Mouse (Mus musculus) cerebellum, adult 18-20 months (tissue): Measurements from ENCODE around the gene Dcaf4.
A peak's percentile ranks its signal among the peaks of the same experiment; 100 is the strongest.

Source experiments
- DNase-seq, 2 experiments: peaks; one replicate each; pipeline ENCODE4 v3.0.0; 2021

The Dcaf4 gene

GRCm38 (mm10) chr12:83551305-83551704, 31.0 kb downstream of the Dcaf4 start:
- DNase-seq, result no peak

GRCm38 (mm10) chr12:83553816-83554215, 33.5 kb downstream of the Dcaf4 start:
- DNase-seq, result no peak

- DNase-seq, result no peak
Observed at GRCm38 (mm10) chr12:83555605-83556004, 35.3 kb downstream of the Dcaf4 start.

- peak; percentile 45 to 62 for DNase-seq
Observed at GRCm38 (mm10) chr12:83558496-83558895, 38.2 kb downstream of the Dcaf4 start.

GRCm38 (mm10) chr12:83560189-83560588, 39.9 kb downstream of the Dcaf4 start:
- no peak for DNase-seq

GRCm38 (mm10) chr12:83562589-83562988, 42.3 kb downstream of the Dcaf4 start:
- DNase-seq, result no peak

GRCm38 (mm10) chr12:83569866-83570265, 49.6 kb downstream of the Dcaf4 start:
- DNase-seq, result no peak

GRCm38 (mm10) chr12:83572717-83573116, 52.5 kb downstream of the Dcaf4 start:
- no peak for DNase-seq

GRCm38 (mm10) chr12:83577445-83577844, 57.2 kb downstream of the Dcaf4 start:
- no peak for DNase-seq

- DNase-seq, result no peak
Observed at GRCm38 (mm10) chr12:83578356-83578755, 58.1 kb downstream of the Dcaf4 start.

- no peak for DNase-seq
Observed at GRCm38 (mm10) chr12:83578896-83579569, 58.8 kb downstream of the Dcaf4 start.

GRCm38 (mm10) chr12:83580283-83580682, 60.0 kb downstream of the Dcaf4 start:
- no peak for DNase-seq

- no peak for DNase-seq
Observed at GRCm38 (mm10) chr12:83582106-83582505, 61.8 kb downstream of the Dcaf4 start.

GRCm38 (mm10) chr12:83582747-83583146, 62.5 kb downstream of the Dcaf4 start:
- DNase-seq, result no peak

- DNase-seq, result no peak
Observed at GRCm38 (mm10) chr12:83586628-83587027, 66.4 kb downstream of the Dcaf4 start.
